Mouse (Mus musculus): ENCODE data around the gene Gsto2. TPM values are rescaled to one million over a fixed set of nuclear protein-coding genes. Genes with fewer than 3 reads are reported as not detected.

Gsto2 gene
- polyA plus RNA-seq, 1 experiment from 2014 or later: 1.1 TPM

DNA sequence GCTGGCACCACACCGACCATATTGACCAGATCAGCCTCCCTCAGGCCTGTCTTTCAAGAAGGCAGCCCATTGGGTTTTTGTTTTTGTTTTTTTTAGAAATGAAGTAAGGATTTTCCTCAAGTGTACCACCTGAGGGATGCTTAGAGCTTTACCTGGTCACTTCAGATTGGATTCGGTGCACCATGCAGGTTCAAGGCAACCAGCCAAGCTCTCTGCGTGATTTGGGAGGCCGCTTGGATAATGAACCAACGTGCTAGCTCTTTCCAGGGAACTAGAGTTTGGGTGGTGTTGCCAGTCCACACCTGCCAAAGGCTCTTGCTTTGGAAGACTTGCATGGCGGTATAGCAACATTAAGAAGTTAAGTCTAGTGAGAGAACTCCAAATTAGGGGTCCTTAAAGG, 27.8 kb downstream of the Gsto2 start:
- no peak overlapping the region for H3K9ac ChIP-seq (ENCODE audit: low read length)
- H3K9me3 ChIP-seq (replicated peaks; ENCODE audit: control insufficient read depth, low read length): no peaks in the 10 kb centered on the region
- no peak overlapping the region for H3K4me3 ChIP-seq (ENCODE audit: low read depth, low read length)
- no peaks in the 10 kb centered on the region for H3K4me1 ChIP-seq (ENCODE audit: control insufficient read depth, insufficient read depth, low read length)
- H3K27ac ChIP-seq (ENCODE audit: low read depth, low read length): no peak overlapping the region
- ATAC-seq (no peak), DNase-seq (ENCODE audit: low spot score) (no peak)
- no peak overlapping the region for H3K4me2 ChIP-seq (ENCODE audit: low read length)
- 87% methylated on average over 6 of the region's 6 CpGs for WGBS
- peaks cover 38% of the 10 kb centered on the region for H3K36me3 ChIP-seq (ENCODE audit: control insufficient read depth, insufficient read depth, low read length)
- H3K27me3 ChIP-seq (replicated peaks; ENCODE audit: control insufficient read depth, insufficient read depth, low read length): no peaks in the 10 kb centered on the region

DNA sequence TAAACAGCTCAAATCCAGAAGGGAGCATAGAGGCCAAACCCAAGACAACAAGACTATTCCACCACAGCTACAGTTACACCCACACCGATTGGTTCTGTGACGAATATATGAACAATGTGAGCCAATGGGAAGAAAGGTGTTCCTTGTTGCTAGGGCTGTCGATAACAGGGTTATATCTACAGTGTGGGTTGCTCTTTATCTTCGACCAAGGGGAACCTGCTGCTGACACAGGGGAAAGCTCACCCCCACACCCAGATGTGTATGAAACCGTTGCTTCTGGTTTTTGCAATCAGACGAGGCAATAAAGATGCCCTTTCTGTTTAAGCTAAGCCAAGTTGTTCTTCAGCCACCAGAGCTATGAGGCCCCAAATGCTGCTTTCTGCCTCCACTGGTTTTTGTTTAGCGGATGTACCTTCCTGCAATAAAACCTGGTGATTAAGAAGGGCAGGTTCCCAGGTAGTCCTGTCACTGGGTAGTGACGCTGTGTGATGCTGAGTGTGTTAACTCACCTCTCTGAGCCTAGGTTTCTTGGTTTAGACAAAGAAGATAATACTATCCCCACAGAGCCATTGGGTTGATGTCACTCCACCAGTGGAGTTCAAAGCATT, 33.2 kb downstream of the Gsto2 start:
- Histone ChIP-seq H3K27me3 (replicated peaks; ENCODE audit: control insufficient read depth, insufficient read depth, low read length) (no peaks in the 10 kb centered on the region), H3K4me1 (ENCODE audit: control insufficient read depth, insufficient read depth, low read length) (no peaks in the 10 kb centered on the region), H3K36me3 (ENCODE audit: control insufficient read depth, insufficient read depth, low read length) (peaks cover 36% of the 10 kb centered on the region), H3K4me3 (ENCODE audit: low read depth, low read length) (no peak overlapping the region), H3K4me2 (ENCODE audit: low read length) (no peak overlapping the region), H3K9me3 (replicated peaks; ENCODE audit: control insufficient read depth, low read length) (no peaks in the 10 kb centered on the region), H3K9ac (ENCODE audit: low read length) (no peak overlapping the region), H3K27ac (ENCODE audit: low read depth, low read length) (no peak overlapping the region)
- 91% methylated on average over 8 of the region's 8 CpGs for WGBS
- no peak for DNase-seq (ENCODE audit: low spot score)
- ATAC-seq: no peak

DNA sequence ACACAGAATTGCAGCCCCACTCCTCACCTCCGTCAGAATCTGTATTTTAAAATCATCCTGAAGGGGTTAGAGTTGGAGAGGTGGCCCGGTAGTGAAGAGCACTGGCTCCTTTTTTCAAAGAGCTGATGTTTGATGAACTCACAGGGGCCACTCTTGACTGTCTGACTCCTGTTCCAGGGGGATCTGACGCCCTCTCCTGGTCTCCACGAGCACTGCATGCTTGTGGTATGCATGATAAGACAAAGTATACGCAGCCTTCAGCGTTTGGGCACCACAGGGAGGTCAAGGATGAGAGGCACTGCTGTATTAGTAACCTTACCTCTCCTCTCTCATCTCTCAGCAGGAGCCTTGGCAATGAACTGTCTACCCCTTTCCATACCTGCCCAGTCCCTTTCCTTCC, 34.7 kb downstream of the Gsto2 start:
- H3K4me1 ChIP-seq (ENCODE audit: control insufficient read depth, insufficient read depth, low read length): no peaks in the 10 kb centered on the region
- no peaks in the 10 kb centered on the region for H3K27me3 ChIP-seq (replicated peaks; ENCODE audit: control insufficient read depth, insufficient read depth, low read length)
- WGBS: 68% methylated on average over 6 of the region's 6 CpGs
- H3K9ac ChIP-seq (ENCODE audit: low read length): no peak overlapping the region
- H3K36me3 ChIP-seq (ENCODE audit: control insufficient read depth, insufficient read depth, low read length): peaks cover 29% of the 10 kb centered on the region
- no peak overlapping the region for H3K4me3 ChIP-seq (ENCODE audit: low read depth, low read length)
- no peak overlapping the region for H3K4me2 ChIP-seq (ENCODE audit: low read length)
- ATAC-seq (no peak), DNase-seq (ENCODE audit: low spot score) (no peak)
- no peak overlapping the region for H3K27ac ChIP-seq (ENCODE audit: low read depth, low read length)
- H3K9me3 ChIP-seq (replicated peaks; ENCODE audit: control insufficient read depth, low read length): no peaks in the 10 kb centered on the region

DNA sequence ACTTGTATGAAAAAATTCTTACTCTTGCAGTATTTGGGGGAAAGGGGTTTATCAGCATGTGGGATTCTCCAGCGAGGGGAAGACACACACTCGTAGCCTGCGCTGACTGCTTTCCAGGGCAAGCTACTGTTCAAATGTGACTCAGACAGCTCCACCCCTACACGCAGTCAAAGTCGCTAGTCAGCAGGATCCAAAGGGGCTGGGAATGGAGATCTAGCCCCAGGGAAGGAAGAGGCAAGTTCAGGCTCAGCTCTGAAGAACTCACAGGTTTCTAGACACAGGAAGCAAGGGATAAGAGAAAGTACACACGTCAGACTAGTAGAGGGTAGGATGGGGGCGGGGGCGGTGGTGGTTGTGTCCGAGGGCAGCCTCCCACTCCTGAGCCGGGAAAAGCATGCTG, 35.2 kb downstream of the Gsto2 start:
- no peaks in the 10 kb centered on the region for H3K9me3 ChIP-seq (replicated peaks; ENCODE audit: control insufficient read depth, low read length)
- H3K27me3 ChIP-seq (replicated peaks; ENCODE audit: control insufficient read depth, insufficient read depth, low read length): no peaks in the 10 kb centered on the region
- H3K4me3 ChIP-seq (ENCODE audit: low read depth, low read length): no peak overlapping the region
- ATAC-seq: no peak
- H3K9ac ChIP-seq (ENCODE audit: low read length): no peak overlapping the region
- no peak overlapping the region for H3K4me2 ChIP-seq (ENCODE audit: low read length)
- no peak overlapping the region for H3K27ac ChIP-seq (ENCODE audit: low read depth, low read length)
- 84% methylated on average over 10 of the region's 10 CpGs for WGBS
- no peaks in the 10 kb centered on the region for H3K4me1 ChIP-seq (ENCODE audit: control insufficient read depth, insufficient read depth, low read length)
- H3K36me3 ChIP-seq (ENCODE audit: control insufficient read depth, insufficient read depth, low read length): peaks cover 24% of the 10 kb centered on the region
- DNase-seq (ENCODE audit: low spot score): no peak

DNA sequence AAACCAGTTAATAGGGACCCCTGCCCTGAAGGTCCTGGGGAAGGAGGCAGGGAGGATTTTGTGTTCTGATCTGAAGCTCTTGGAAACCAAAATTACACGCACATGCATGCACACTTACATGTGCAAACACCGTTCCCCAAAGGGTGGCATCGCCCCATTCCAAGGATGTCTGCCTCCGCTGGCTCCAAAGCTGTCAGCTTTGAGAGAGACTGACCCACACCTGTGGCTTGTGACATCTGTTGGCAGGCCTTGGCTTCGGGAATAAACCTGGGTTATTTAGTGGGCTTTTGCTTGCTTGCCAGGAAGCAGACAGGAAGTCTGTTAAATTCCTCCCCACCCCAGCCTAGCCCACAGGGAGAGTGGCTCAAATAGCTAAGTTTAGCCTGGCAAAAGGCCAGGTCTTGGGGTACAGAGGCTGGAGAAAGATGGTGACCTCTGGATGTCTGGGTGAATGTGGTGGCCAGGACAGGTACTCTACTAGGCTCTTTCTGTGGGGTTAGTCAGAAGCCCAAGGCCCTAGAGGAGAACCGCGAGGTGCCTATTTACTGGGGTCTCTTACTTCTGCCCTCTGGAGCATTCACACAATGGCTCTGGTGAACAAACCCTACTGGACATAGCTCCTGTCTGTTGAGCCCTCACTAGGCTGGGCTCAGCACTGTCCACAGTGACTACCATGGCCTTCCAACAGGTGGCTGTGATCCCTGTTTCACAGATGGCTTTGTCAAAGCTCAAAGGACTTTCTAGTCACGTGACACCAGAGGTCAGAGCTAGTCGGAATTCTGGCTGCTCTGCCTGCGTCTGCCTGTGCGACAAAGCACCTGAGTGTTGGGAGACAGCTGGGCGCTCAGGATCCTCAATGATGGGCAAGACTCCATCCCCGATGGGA, 37.2 kb downstream of the Gsto2 start:
- ATAC-seq: no peak
- WGBS: 77% methylated on average over 13 of the region's 13 CpGs

DNA sequence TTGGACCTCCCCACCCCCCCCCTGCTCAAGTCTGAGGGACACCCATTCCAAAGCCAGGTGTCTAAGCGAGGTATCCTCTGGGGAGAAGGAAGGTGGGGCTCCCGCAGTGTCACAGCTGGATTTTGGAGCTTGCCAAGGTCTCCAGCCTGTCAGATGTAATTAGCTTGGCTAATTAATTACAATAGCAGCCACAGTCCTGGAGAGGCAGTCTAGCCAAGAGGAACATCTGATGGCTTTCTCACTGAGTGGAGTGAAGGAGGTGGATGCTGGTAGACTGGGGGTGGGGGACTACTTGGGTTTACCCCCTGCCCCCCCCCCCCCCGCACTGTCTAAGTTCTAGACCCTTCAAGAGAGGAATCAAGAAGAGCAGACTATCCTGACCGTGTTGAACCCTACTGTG, 38.3 kb downstream of the Gsto2 start:
- Histone ChIP-seq H3K4me2 (ENCODE audit: low read length) (no peak overlapping the region), H3K9me3 (replicated peaks; ENCODE audit: control insufficient read depth, low read length) (no peaks in the 10 kb centered on the region), H3K4me1 (ENCODE audit: control insufficient read depth, insufficient read depth, low read length) (peaks cover 2% of the 10 kb centered on the region), H3K4me3 (ENCODE audit: low read depth, low read length) (no peak overlapping the region), H3K27ac (ENCODE audit: low read depth, low read length) (no peak overlapping the region), H3K27me3 (replicated peaks; ENCODE audit: control insufficient read depth, insufficient read depth, low read length) (no peaks in the 10 kb centered on the region), H3K9ac (ENCODE audit: low read length) (no peak overlapping the region), H3K36me3 (ENCODE audit: control insufficient read depth, insufficient read depth, low read length) (no peaks in the 10 kb centered on the region)
- DNase-seq (ENCODE audit: low spot score) (peak; percentile 51), ATAC-seq (peak; percentile 63)
- WGBS: 54% methylated on average over 4 of the region's 4 CpGs

More for the DNA sequence above, 37.2 kb downstream of the Gsto2 start:
- H3K9ac ChIP-seq (ENCODE audit: low read length): no peak overlapping the region
- H3K27me3 ChIP-seq (replicated peaks; ENCODE audit: control insufficient read depth, insufficient read depth, low read length): no peaks in the 10 kb centered on the region
- no peaks in the 10 kb centered on the region for H3K4me1 ChIP-seq (ENCODE audit: control insufficient read depth, insufficient read depth, low read length)
- no peak overlapping the region for H3K27ac ChIP-seq (ENCODE audit: low read depth, low read length)
- no peaks in the 10 kb centered on the region for H3K9me3 ChIP-seq (replicated peaks; ENCODE audit: control insufficient read depth, low read length)
- no peak for DNase-seq (ENCODE audit: low spot score)
- no peak overlapping the region for H3K4me3 ChIP-seq (ENCODE audit: low read depth, low read length)
- peaks cover 4% of the 10 kb centered on the region; the same call in 1 of the 2 replicates for H3K36me3 ChIP-seq (ENCODE audit: control insufficient read depth, insufficient read depth, low read length)
- H3K4me2 ChIP-seq (ENCODE audit: low read length): no peak overlapping the region

DNA sequence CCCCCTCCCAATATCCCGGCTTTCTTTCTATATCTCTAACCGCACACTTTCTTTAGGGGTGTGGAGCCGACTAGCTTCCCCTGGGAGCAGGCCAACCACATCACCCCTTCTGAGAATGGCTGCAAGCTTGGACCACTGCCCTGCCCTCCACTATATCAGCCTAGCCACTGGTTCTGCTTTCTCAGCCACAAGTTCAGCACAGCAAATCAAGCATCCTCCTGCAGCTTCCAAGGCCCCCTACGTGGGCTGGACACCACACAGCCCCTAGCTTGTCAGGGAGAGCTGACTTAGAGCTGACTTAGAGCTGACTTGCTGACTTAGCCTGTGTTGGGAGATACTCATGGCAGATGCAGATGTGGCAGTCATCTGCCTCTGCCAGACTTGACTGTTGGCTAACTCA, 39.7 kb downstream of the Gsto2 start:
- H3K4me2 ChIP-seq (ENCODE audit: low read length): no peak overlapping the region
- no peaks in the 10 kb centered on the region for H3K36me3 ChIP-seq (ENCODE audit: control insufficient read depth, insufficient read depth, low read length)
- no peak overlapping the region for H3K4me3 ChIP-seq (ENCODE audit: low read depth, low read length)
- 88% methylated on average over 4 of the region's 4 CpGs for WGBS
- H3K27me3 ChIP-seq (replicated peaks; ENCODE audit: control insufficient read depth, insufficient read depth, low read length): no peaks in the 10 kb centered on the region
- no peak for ATAC-seq
- H3K27ac ChIP-seq (ENCODE audit: low read depth, low read length): no peak overlapping the region
- no peaks in the 10 kb centered on the region for H3K9me3 ChIP-seq (replicated peaks; ENCODE audit: control insufficient read depth, low read length)
- DNase-seq (ENCODE audit: low spot score): no peak
- no peak overlapping the region for H3K9ac ChIP-seq (ENCODE audit: low read length)
- H3K4me1 ChIP-seq (ENCODE audit: control insufficient read depth, insufficient read depth, low read length): peaks cover 13% of the 10 kb centered on the region

DNA sequence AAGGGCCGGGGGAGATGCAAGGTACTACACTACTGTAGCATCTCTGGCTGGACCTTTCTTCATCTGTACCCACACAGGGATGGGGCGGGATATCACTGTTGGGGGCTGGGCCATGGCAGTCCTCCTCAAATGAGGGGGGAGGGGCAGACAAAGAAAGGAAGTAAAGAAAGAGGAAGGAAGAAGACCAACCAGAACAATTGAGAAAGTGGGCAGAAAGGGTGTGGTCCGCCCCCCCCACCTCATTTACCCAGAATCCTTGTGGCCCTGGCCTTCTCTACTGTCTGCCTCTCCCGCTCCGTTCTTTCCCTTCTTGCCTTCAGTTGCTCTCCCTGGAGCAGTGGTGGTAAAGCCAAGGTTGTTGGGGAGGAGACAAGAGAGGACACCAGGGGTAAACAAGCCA, 40.3 kb downstream of the Gsto2 start:
- DNase-seq (ENCODE audit: low spot score) (no peak), ATAC-seq (no peak)
- 84% methylated on average over 5 of the region's 5 CpGs for WGBS
- Histone ChIP-seq H3K27ac (ENCODE audit: low read depth, low read length) (no peak overlapping the region), H3K9ac (ENCODE audit: low read length) (no peak overlapping the region), H3K4me2 (ENCODE audit: low read length) (no peak overlapping the region), H3K27me3 (replicated peaks; ENCODE audit: control insufficient read depth, insufficient read depth, low read length) (no peaks in the 10 kb centered on the region), H3K4me3 (ENCODE audit: low read depth, low read length) (no peak overlapping the region), H3K4me1 (ENCODE audit: control insufficient read depth, insufficient read depth, low read length) (peaks cover 16% of the 10 kb centered on the region), H3K36me3 (ENCODE audit: control insufficient read depth, insufficient read depth, low read length) (no peaks in the 10 kb centered on the region), H3K9me3 (replicated peaks; ENCODE audit: control insufficient read depth, low read length) (no peaks in the 10 kb centered on the region)

DNA sequence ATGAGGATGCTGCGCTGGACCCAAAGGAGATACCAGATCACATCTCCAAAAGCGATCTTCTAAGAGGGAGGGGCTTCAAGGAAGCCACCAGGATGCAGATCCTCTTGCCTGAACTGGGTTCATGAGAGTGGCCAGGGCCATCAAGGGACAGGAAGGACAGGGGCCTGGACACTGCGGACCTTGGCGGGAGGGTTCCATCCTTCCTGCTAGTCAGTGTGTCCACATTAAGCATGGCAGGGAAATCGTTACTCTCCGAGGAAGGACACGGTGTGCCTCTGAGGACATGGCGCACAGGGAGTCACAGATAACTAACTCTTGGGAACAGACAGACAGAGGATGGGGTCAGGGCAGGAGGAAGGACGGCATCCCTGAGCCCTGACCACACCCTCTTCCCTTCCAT, 42.3 kb downstream of the Gsto2 start:
- peaks cover 16% of the 10 kb centered on the region for H3K4me1 ChIP-seq (ENCODE audit: control insufficient read depth, insufficient read depth, low read length)
- H3K9ac ChIP-seq (ENCODE audit: low read length): no peak overlapping the region
- no peaks in the 10 kb centered on the region for H3K9me3 ChIP-seq (replicated peaks; ENCODE audit: control insufficient read depth, low read length)
- H3K27me3 ChIP-seq (replicated peaks; ENCODE audit: control insufficient read depth, insufficient read depth, low read length): no peaks in the 10 kb centered on the region
- H3K4me2 ChIP-seq (ENCODE audit: low read length): no peak overlapping the region
- ATAC-seq: no peak
- H3K4me3 ChIP-seq (ENCODE audit: low read depth, low read length): no peak overlapping the region
- no peaks in the 10 kb centered on the region for H3K36me3 ChIP-seq (ENCODE audit: control insufficient read depth, insufficient read depth, low read length)
- no peak overlapping the region for H3K27ac ChIP-seq (ENCODE audit: low read depth, low read length)
- 89% methylated on average over 9 of the region's 9 CpGs for WGBS
- DNase-seq (ENCODE audit: low spot score): no peak

All from forebrain, embryonic 14.5 days (tissue).